Mouse (Mus musculus) stomach, embryonic 14.5 days (tissue): ENCODE data around the gene Ccdc65. TPM values are rescaled to one million over a fixed set of nuclear protein-coding genes. Genes with fewer than 3 reads are reported as not detected.
"Not testable (repeated sequence)": the region's sequence is repeated elsewhere in the genome, so short reads cannot be mapped to it uniquely, and the experiment has no call there.

Source experiments
- ATAC-seq: fragments of 200-750 bp; cut with Nextera tagmentation; 2 replicates; pipeline ENCODE4 v1.8.0; 2017; ENCODE audit warnings: low read depth, moderate TSS enrichment; ENCODE audit not compliant: insufficient number of reproducible peaks, insufficient read depth, low FRiP score
- H3K27ac ChIP-seq: fragments of 300-500 bp; sonication (generic); 2 replicates; pipeline ENCODE4 v1.5.1; 2014; ENCODE audit warnings: mild to moderate bottlenecking, low read length, moderate library complexity, mixed read lengths
- H3K27me3 ChIP-seq: fragments of 300-500 bp; sonication (generic); 2 replicates; pipeline ENCODE4 v1.6.1; 2014; ENCODE audit warnings: low read length, control low read depth, mixed read lengths; ENCODE audit not compliant: control insufficient read depth, insufficient read depth
- H3K36me3 ChIP-seq: fragments of 300-500 bp; sonication (generic); 2 replicates; pipeline ENCODE4 v1.6.1; 2014; ENCODE audit warnings: mild to moderate bottlenecking, control low read depth, low read length, moderate library complexity, mixed read lengths; ENCODE audit not compliant: control insufficient read depth, insufficient read depth
- H3K4me1 ChIP-seq: fragments of 300-500 bp; sonication (generic); 2 replicates; pipeline ENCODE4 v1.6.1; 2014; ENCODE audit warnings: low read length, control low read depth, mixed read lengths; ENCODE audit not compliant: control insufficient read depth, insufficient read depth
- H3K4me2 ChIP-seq: fragments of 300-500 bp; sonication (generic); replicated peaks from 2 replicates; pipeline ENCODE4 v1.6.1; 2014; ENCODE audit warnings: low read depth, low read length, control low read depth
- H3K4me3 ChIP-seq: fragments of 300-500 bp; sonication (generic); 2 replicates; pipeline ENCODE4 v1.5.1; 2014; ENCODE audit warnings: low read depth, low read length, control low read depth
- H3K9ac ChIP-seq: fragments of 300-500 bp; sonication (generic); replicated peaks from 2 replicates; pipeline ENCODE4 v1.6.1; 2014; ENCODE audit warnings: low read depth, mild to moderate bottlenecking, control low read depth, low read length, moderate library complexity, mixed read lengths
- H3K9me3 ChIP-seq: fragments of 300-500 bp; sonication (generic); 2 replicates; pipeline ENCODE4 v1.6.1; 2016; ENCODE audit warnings: low read depth, low read length, control low read depth; ENCODE audit not compliant: control insufficient read depth
- WGBS: fragments of 180-500 bp; shearing (Covaris S2); extraction: QIAGEN DNeasy Blood & Tissue Kit; methylation state at CpG from one replicate; pipeline ENCODE4 v1.1.7; 2014; 5-methylcytosine and 5-hydroxymethylcytosine counted together
- polyA plus RNA-seq: library from polyadenylated mRNA; unstranded; fragments of >200 nt; fragmentation: Nextera tagmentation; extraction: Ambion mirVana; gene quantifications from 2 replicates; pipeline ENCODE4 v1.2.1, GENCODE M21; 2014

Gene Ccdc65
- polyA plus RNA-seq, 1 experiment from 2014 or later = 1.2 TPM

- Histone ChIP-seq H3K27me3 (no peaks in the 10 kb centered on the region), H3K36me3 (peaks cover 38% of the 10 kb centered on the region), H3K9me3 (no peaks in the 10 kb centered on the region), H3K4me3 (no peak overlapping the region), H3K27ac (no peak overlapping the region), H3K4me1 (0 out of 2 replicates have a peak, but pooled peaks cover 2% of the 10 kb centered on the region), H3K4me2 (no peak overlapping the region), H3K9ac (no peak overlapping the region)
- 89% methylated on average over 10 of the region's 10 CpGs for WGBS
- no peak for ATAC-seq
Observed at GRCm38 (mm10) chr15:98736521-98736920, 28.5 kb downstream of the Ccdc65 start.

GRCm38 (mm10) chr15:98737881-98738280, 29.9 kb downstream of the Ccdc65 start:
- H3K27ac ChIP-seq = no peak overlapping the region
- no peak overlapping the region for H3K4me3 ChIP-seq
- no peak overlapping the region for H3K9ac ChIP-seq
- H3K27me3 ChIP-seq = no peaks in the 10 kb centered on the region
- H3K4me2 ChIP-seq = no peak overlapping the region
- ATAC-seq = peak; percentile 79
- H3K36me3 ChIP-seq = peaks cover 45% of the 10 kb centered on the region
- H3K4me1 ChIP-seq = 0 out of 2 replicates have a peak, but pooled peaks cover 2% of the 10 kb centered on the region
- H3K9me3 ChIP-seq = no peaks in the 10 kb centered on the region

- Histone ChIP-seq H3K36me3 (peaks cover 45% of the 10 kb centered on the region), H3K4me3 (no peak overlapping the region), H3K4me2 (no peak overlapping the region), H3K27me3 (no peaks in the 10 kb centered on the region), H3K27ac (no peak overlapping the region), H3K9me3 (no peaks in the 10 kb centered on the region), H3K4me1 (no peaks in the 10 kb centered on the region), H3K9ac (no peak overlapping the region)
- WGBS = 58% methylated on average over 4 of the region's 4 CpGs
- no peak; the same call in 1 of the 2 replicates for ATAC-seq
Observed at GRCm38 (mm10) chr15:98738796-98739195, 30.8 kb downstream of the Ccdc65 start.

- no peak overlapping the region for H3K9ac ChIP-seq
Observed at GRCm38 (mm10) chr15:98740219-98740618, 32.2 kb downstream of the Ccdc65 start.

GRCm38 (mm10) chr15:98742766-98743428, 34.9 kb downstream of the Ccdc65 start:
- ATAC-seq = no peak
- H3K27ac ChIP-seq = no peak overlapping the region
- no peaks in the 10 kb centered on the region for H3K27me3 ChIP-seq
- no peak overlapping the region for H3K4me2 ChIP-seq
- H3K4me1 ChIP-seq = peaks cover 6% of the 10 kb centered on the region; the same call in 1 of the 2 replicates
- WGBS = 78% methylated on average over 8 of the region's 8 CpGs
- no peaks in the 10 kb centered on the region for H3K9me3 ChIP-seq
- H3K4me3 ChIP-seq = no peak overlapping the region
- H3K36me3 ChIP-seq = peaks cover 38% of the 10 kb centered on the region
- no peak overlapping the region for H3K9ac ChIP-seq

More at GRCm38 (mm10) chr15:98740219-98740618, 32.2 kb downstream of the Ccdc65 start:
- Histone ChIP-seq H3K4me2 (no peak overlapping the region), H3K36me3 (peaks cover 45% of the 10 kb centered on the region), H3K27ac (no peak overlapping the region), H3K4me1 (no peaks in the 10 kb centered on the region), H3K4me3 (no peak overlapping the region), H3K9me3 (no peaks in the 10 kb centered on the region), H3K27me3 (no peaks in the 10 kb centered on the region)
- WGBS = 88% methylated on average over 8 of the region's 8 CpGs
- ATAC-seq = no peak

GRCm38 (mm10) chr15:98743863-98744262, 35.9 kb downstream of the Ccdc65 start:
- H3K4me1 ChIP-seq, H3K4me2 ChIP-seq, H3K27ac ChIP-seq, H3K9ac ChIP-seq, H3K9me3 ChIP-seq, H3K27me3 ChIP-seq, ATAC-seq, H3K4me3 ChIP-seq: not testable (repeated sequence)
- 85% methylated on average over 3 of the region's 3 CpGs for WGBS
- H3K36me3 ChIP-seq = peaks cover 34% of the 10 kb centered on the region

- no peak for ATAC-seq
- Histone ChIP-seq H3K27ac (no peak overlapping the region), H3K4me1 (peaks cover 6% of the 10 kb centered on the region; the same call in 1 of the 2 replicates), H3K9me3 (no peaks in the 10 kb centered on the region), H3K27me3 (no peaks in the 10 kb centered on the region), H3K9ac (no peak overlapping the region), H3K4me2 (no peak overlapping the region), H3K4me3 (no peak overlapping the region), H3K36me3 (peaks cover 11% of the 10 kb centered on the region; the same call in 1 of the 2 replicates)
- 77% methylated on average over 10 of the region's 10 CpGs for WGBS
Observed at GRCm38 (mm10) chr15:98746344-98746965, 38.4 kb downstream of the Ccdc65 start.

GRCm38 (mm10) chr15:98747296-98747695, 39.3 kb downstream of the Ccdc65 start:
- no peak for ATAC-seq
- WGBS = 67% methylated on average over 6 of the region's 6 CpGs
- Histone ChIP-seq H3K9me3 (no peaks in the 10 kb centered on the region), H3K27me3 (no peaks in the 10 kb centered on the region), H3K27ac (no peak overlapping the region), H3K4me1 (peaks cover 6% of the 10 kb centered on the region; the same call in 1 of the 2 replicates), H3K4me3 (no peak overlapping the region), H3K4me2 (no peak overlapping the region), H3K9ac (no peak overlapping the region), H3K36me3 (peaks cover 6% of the 10 kb centered on the region; the same call in 1 of the 2 replicates)
